Mouse (Mus musculus): Measurements from ENCODE around the gene Gm45837. TPM values are rescaled to one million over a fixed set of nuclear protein-coding genes. Genes with fewer than 3 reads are reported as not detected.
A peak's percentile ranks its signal among the peaks of the same experiment; 100 is the strongest.

Gene Gm45837
- polyA plus RNA-seq, 1 experiment from 2014 or later, result 3.2 TPM

DNA sequence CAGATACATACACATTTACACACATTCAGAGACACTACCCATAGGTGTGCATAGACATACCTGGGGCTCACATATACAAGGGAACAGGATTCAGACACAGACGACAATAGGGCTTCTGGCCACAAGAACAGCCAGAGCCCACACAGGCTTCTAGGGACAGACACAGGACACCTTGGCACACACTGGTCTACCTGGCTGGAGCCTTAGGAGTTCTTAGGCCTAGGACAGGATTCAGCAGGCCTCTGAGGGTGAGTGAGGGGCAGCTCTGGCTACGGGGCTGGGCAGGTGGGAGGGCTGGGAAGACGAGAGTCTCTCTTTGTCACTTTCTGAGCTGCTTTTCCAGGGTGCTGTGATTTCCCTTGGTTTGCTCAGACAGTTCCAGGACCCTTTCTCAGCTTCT is 32.4 kb upstream of the Gm45837 start:
- no peaks in the 10 kb centered on the region for H3K9me3 ChIP-seq
- no peaks in the 10 kb centered on the region for H3K27me3 ChIP-seq
- H3K4me1 ChIP-seq, result peaks cover 20% of the 10 kb centered on the region
- H3K9ac ChIP-seq, result peak overlapping the region; percentile 39; the same call in 1 of the 2 replicates
- H3K27ac ChIP-seq, result no peak overlapping the region
- peak overlapping the region; percentile 48 for H3K4me2 ChIP-seq (replicated peaks)
- ATAC-seq (ENCODE audit: low FRiP score, low read depth), result no peak
- H3K36me3 ChIP-seq, result no peaks in the 10 kb centered on the region
- WGBS, result 52% methylated on average over 3 of the region's 3 CpGs
- no peak overlapping the region; the same call in 1 of the 2 replicates for H3K4me3 ChIP-seq

DNA sequence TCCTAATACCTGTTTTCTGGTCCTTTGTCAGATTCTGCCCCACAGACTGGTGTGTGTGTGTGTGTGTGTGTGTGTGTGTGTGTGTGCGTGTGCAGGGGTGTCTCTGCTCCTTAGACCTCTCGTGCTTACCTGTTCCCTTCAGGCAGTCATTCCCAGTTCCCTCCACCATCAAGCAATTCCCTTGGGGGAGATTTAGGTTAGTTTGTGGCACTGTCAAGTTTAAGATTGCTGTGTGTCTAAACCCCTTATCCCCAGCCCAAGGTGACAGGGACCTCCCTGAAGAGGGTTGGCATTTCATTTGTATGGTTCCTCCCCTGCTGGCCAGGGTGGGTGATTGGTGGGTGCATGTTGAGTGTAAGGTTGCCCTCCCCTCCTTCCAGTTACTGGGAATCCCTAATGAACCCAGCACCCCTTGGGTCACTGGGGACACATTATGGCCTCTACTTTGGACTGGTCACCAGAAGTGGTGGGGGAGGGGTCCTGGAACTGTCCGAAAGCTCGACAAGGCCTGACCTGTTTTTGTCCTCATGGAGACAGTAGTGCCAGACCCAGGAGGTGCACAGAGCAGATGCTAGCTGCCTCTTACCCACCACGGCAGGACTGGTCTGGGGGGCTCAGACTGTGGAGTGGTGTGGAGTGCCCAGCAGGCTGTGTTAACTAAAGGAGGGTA is 31.8 kb upstream of the Gm45837 start:
- H3K36me3 ChIP-seq, result no peaks in the 10 kb centered on the region
- H3K4me2 ChIP-seq (replicated peaks), result peak overlapping the region; percentile 48
- H3K27me3 ChIP-seq, result no peaks in the 10 kb centered on the region
- peaks cover 20% of the 10 kb centered on the region for H3K4me1 ChIP-seq
- no peak for ATAC-seq (ENCODE audit: low FRiP score, low read depth)
- no peak overlapping the region for H3K4me3 ChIP-seq
- H3K9me3 ChIP-seq, result no peaks in the 10 kb centered on the region
- WGBS, result 63% methylated on average over 5 of the region's 5 CpGs
- no peak overlapping the region for H3K27ac ChIP-seq
- H3K9ac ChIP-seq, result no peak overlapping the region

DNA sequence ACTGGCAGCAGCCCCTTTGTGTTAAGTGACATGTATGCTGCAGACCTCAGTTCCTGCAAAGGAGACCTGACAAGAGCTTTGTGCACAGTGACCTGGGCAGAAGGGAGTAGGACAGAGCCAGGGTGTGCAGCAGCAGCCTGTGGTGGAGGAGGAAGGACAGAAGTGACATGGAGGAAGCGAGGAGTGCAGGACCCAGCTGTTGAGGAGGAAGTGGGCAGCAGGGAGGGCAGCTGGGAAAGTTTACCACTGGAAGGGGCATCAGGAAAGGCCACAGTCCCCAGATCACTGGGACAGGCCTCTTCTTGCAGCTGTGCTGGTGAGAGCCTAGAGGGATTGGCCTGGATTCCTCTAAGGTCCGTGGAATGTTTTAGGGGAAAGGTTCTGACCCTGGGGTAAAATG is 31.0 kb upstream of the Gm45837 start:
- peaks cover 21% of the 10 kb centered on the region for H3K4me1 ChIP-seq
- H3K9ac ChIP-seq, result no peak overlapping the region
- ATAC-seq (ENCODE audit: low FRiP score, low read depth), result no peak
- no peak overlapping the region for H3K4me2 ChIP-seq (replicated peaks)
- H3K4me3 ChIP-seq, result no peak overlapping the region
- H3K9me3 ChIP-seq, result no peaks in the 10 kb centered on the region
- no peaks in the 10 kb centered on the region for H3K36me3 ChIP-seq
- H3K27me3 ChIP-seq, result no peaks in the 10 kb centered on the region
- no peak overlapping the region for H3K27ac ChIP-seq
- 62% methylated on average over 2 of the region's 2 CpGs for WGBS

- Histone ChIP-seq H3K4me1 (peaks cover 36% of the 10 kb centered on the region), H3K4me2 (replicated peaks) (no peak overlapping the region)
Measured at GRCm38 (mm10) chr7:101381512-101381911, 29.2 kb upstream of the Gm45837 start.

GRCm38 (mm10) chr7:101382378-101382777 is 28.3 kb upstream of the Gm45837 start:
- no peak for ATAC-seq (ENCODE audit: low FRiP score, low read depth)
- Histone ChIP-seq H3K9ac (no peak overlapping the region), H3K36me3 (no peaks in the 10 kb centered on the region), H3K4me3 (no peak overlapping the region), H3K4me1 (peaks cover 28% of the 10 kb centered on the region), H3K27me3 (no peaks in the 10 kb centered on the region), H3K4me2 (replicated peaks) (no peak overlapping the region), H3K9me3 (no peaks in the 10 kb centered on the region), H3K27ac (no peak overlapping the region)
- 63% methylated on average over 8 of the region's 8 CpGs for WGBS

More at GRCm38 (mm10) chr7:101381512-101381911, 29.2 kb upstream of the Gm45837 start:
- ATAC-seq (ENCODE audit: low FRiP score, low read depth), result no peak
- H3K36me3 ChIP-seq, result no peaks in the 10 kb centered on the region
- no peak overlapping the region for H3K4me3 ChIP-seq
- no peak overlapping the region for H3K9ac ChIP-seq
- 78% methylated on average over 6 of the region's 6 CpGs for WGBS
- no peak overlapping the region for H3K27ac ChIP-seq
- H3K27me3 ChIP-seq, result no peaks in the 10 kb centered on the region
- H3K9me3 ChIP-seq, result no peaks in the 10 kb centered on the region

GRCm38 (mm10) chr7:101383756-101384155 is 26.9 kb upstream of the Gm45837 start:
- H3K4me2 ChIP-seq (replicated peaks), result no peak overlapping the region
- WGBS, result 63% methylated on average over 3 of the region's 3 CpGs
- H3K27ac ChIP-seq, result no peak overlapping the region
- H3K36me3 ChIP-seq, result no peaks in the 10 kb centered on the region
- H3K9me3 ChIP-seq, result no peaks in the 10 kb centered on the region
- no peak overlapping the region for H3K4me3 ChIP-seq
- H3K27me3 ChIP-seq, result no peaks in the 10 kb centered on the region
- no peak for ATAC-seq (ENCODE audit: low FRiP score, low read depth)
- no peak overlapping the region for H3K9ac ChIP-seq
- H3K4me1 ChIP-seq, result peaks cover 17% of the 10 kb centered on the region

- H3K27ac ChIP-seq, result no peak overlapping the region
- H3K4me2 ChIP-seq (replicated peaks), result no peak overlapping the region
- H3K9ac ChIP-seq, result no peak overlapping the region
- ATAC-seq (ENCODE audit: low FRiP score, low read depth), result no peak
- no peak overlapping the region for H3K4me3 ChIP-seq
- H3K27me3 ChIP-seq, result no peaks in the 10 kb centered on the region
- H3K4me1 ChIP-seq, result peaks cover 17% of the 10 kb centered on the region
- no peaks in the 10 kb centered on the region for H3K9me3 ChIP-seq
- 64% methylated on average over 10 of the region's 10 CpGs for WGBS
- H3K36me3 ChIP-seq, result 0 out of 2 replicates have a peak, but pooled peaks cover 4% of the 10 kb centered on the region
Measured at GRCm38 (mm10) chr7:101384931-101385330, 25.8 kb upstream of the Gm45837 start.

DNA sequence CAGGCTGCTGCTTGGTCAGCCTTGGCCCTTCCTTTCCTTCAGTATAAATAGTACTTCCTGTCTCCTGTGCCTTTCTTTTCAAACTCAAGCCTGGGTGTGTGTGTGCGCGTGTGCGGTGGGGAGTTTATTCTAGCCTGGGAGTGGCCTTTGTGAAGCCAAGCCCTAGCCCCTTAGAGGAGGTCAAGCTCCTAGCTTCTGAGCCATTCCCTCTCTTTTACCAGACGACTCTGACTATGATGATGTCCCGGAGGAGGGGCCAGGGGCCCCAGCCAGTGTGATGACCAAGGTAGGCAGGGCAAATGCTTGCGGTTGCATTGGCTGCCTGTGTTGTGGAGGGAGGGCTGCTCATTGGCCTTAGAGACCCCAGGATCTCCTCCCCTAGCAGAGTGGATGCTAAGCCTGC is 25.4 kb upstream of the Gm45837 start:
- WGBS, result 46% methylated on average over 6 of the region's 6 CpGs
- no peak overlapping the region for H3K9ac ChIP-seq
- no peak for ATAC-seq (ENCODE audit: low FRiP score, low read depth)
- H3K4me1 ChIP-seq, result peaks cover 17% of the 10 kb centered on the region
- H3K36me3 ChIP-seq, result 0 out of 2 replicates have a peak, but pooled peaks cover 4% of the 10 kb centered on the region
- no peaks in the 10 kb centered on the region for H3K9me3 ChIP-seq
- no peak overlapping the region for H3K4me2 ChIP-seq (replicated peaks)
- no peak overlapping the region for H3K4me3 ChIP-seq
- H3K27ac ChIP-seq, result no peak overlapping the region
- no peaks in the 10 kb centered on the region for H3K27me3 ChIP-seq

GRCm38 (mm10) chr7:101385866-101386452 is 24.7 kb upstream of the Gm45837 start:
- Histone ChIP-seq H3K36me3 (0 out of 2 replicates have a peak, but pooled peaks cover 4% of the 10 kb centered on the region), H3K9me3 (no peaks in the 10 kb centered on the region), H3K4me1 (peaks cover 17% of the 10 kb centered on the region), H3K4me3 (no peak overlapping the region), H3K9ac (no peak overlapping the region), H3K4me2 (replicated peaks) (no peak overlapping the region), H3K27ac (no peak overlapping the region), H3K27me3 (no peaks in the 10 kb centered on the region)
- WGBS, result 51% methylated on average over 10 of the region's 10 CpGs
- no peak for ATAC-seq (ENCODE audit: low FRiP score, low read depth)

DNA sequence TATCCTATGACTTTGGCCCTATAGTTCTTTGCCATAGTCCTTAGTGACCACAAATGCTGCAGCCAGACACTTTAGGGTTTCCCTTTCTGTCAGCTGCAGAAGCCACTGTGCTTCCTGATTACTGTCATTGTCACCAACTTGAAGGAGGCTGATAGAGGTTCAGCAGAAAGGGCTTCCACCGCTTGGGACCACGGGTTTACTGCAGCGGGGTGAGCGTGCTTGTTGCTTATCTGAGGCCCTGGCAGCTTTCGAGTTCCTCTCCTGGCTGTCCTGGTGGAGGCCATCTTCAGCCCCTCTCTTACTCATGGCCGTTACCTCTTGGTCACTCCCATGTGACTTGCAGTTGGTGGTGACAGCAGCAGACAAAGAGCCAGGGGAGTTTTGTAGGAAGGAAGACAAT is 21.4 kb upstream of the Gm45837 start:
- Histone ChIP-seq H3K4me3 (no peak overlapping the region), H3K9me3 (no peaks in the 10 kb centered on the region), H3K4me1 (peaks cover 48% of the 10 kb centered on the region), H3K9ac (no peak overlapping the region), H3K4me2 (replicated peaks) (no peak overlapping the region), H3K27ac (no peak overlapping the region), H3K27me3 (no peaks in the 10 kb centered on the region), H3K36me3 (0 out of 2 replicates have a peak, but pooled peaks cover 4% of the 10 kb centered on the region)
- WGBS, result 82% methylated on average over 6 of the region's 6 CpGs
- no peak for ATAC-seq (ENCODE audit: low FRiP score, low read depth)

DNA sequence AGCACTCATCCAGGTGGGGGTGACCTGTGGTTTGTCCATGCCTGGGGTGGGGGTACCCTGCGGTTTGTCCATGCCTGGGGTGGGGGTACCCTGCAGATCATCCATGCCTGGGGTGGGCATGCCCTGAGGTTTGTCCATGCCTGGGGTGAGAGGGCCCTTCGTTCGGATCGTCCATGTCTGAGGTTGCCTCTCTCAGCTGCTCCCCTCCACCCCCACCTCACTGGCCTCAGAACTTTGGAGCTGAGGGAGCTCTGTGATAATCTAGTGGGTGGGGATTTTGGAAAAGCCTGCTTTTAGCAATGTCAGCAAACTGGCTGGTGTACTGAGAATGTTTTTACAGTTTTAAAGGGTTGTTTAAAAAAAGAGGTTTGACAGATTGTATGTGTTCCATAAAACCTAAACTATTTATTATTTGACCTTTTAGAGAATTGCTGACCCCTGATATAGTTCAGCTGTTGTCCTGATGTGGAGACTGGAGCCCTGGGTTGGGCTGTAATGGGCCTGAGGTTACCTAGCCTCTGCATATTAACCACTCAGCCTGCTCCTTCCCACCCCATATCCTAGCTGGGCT is 18.7 kb upstream of the Gm45837 start:
- peak overlapping the region; percentile 94 for H3K27ac ChIP-seq
- H3K9ac ChIP-seq, result no peak overlapping the region
- H3K27me3 ChIP-seq, result no peaks in the 10 kb centered on the region
- no peak overlapping the region for H3K4me2 ChIP-seq (replicated peaks)
- peaks cover 51% of the 10 kb centered on the region for H3K4me1 ChIP-seq
- H3K9me3 ChIP-seq, result no peaks in the 10 kb centered on the region
- H3K4me3 ChIP-seq, result no peak overlapping the region
- no peak for ATAC-seq (ENCODE audit: low FRiP score, low read depth)
- H3K36me3 ChIP-seq, result peaks cover 13% of the 10 kb centered on the region
- 77% methylated on average over 4 of the region's 4 CpGs for WGBS

DNA sequence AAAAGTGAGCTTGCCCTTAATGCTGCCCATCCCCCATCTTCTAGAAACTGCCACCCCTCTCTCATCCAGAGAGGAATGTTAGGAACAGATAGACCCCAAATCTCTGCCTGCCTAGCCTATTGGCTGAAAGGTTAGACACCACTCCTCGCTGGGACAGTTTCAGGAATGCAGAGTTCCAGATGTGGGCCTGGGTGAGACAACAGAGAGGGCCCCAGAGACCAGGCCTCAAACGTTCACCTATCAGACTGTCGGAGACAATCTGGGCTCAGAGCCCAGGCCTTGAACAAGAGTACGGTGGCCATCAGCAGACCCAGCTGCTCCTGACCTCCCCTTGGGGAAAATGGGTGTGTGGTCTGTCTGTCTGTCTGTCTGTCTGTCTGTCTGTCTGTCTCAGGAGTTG is 17.7 kb upstream of the Gm45837 start:
- H3K36me3 ChIP-seq, result peaks cover 22% of the 10 kb centered on the region
- 36% methylated on average over 4 of the region's 4 CpGs for WGBS
- H3K4me2 ChIP-seq (replicated peaks), result peak overlapping the region; percentile 60; the same call in 1 of the 2 replicates
- no peak overlapping the region for H3K4me3 ChIP-seq
- H3K9me3 ChIP-seq, result no peaks in the 10 kb centered on the region
- no peaks in the 10 kb centered on the region for H3K27me3 ChIP-seq
- H3K9ac ChIP-seq, result 0 out of 2 replicates have a peak overlapping the region, but pooled peaks have one; percentile 13
- peak overlapping the region; percentile 94 for H3K27ac ChIP-seq
- peaks cover 51% of the 10 kb centered on the region for H3K4me1 ChIP-seq
- ATAC-seq (ENCODE audit: low FRiP score, low read depth), result no peak

All from limb, embryonic 13.5 days (tissue).